Mouse (Mus musculus) heart, adult 2 months (tissue): ENCODE measurements around the gene 1810062G17Rik. TPM values are rescaled to one million over a fixed set of nuclear protein-coding genes. Genes with fewer than 3 reads are reported as not detected.

Experiments
- DNase-seq, 2 experiments: peaks; one replicate each; pipeline ENCODE4 v3.0.0; 2021
- H3K27ac ChIP-seq: fragments of 200-600 bp; 2 replicates; pipeline ENCODE4 v1.8.1; 2022
- H3K27me3 ChIP-seq: fragments of 200-500 bp; 2 replicates; pipeline ENCODE4 v1.6.1; 2012; ENCODE audit warnings: mild to moderate bottlenecking, low read length, inconsistent platforms, mixed read lengths; ENCODE audit not compliant: control insufficient read depth, insufficient read depth
- H3K36me3 ChIP-seq: fragments of 200-500 bp; 2 replicates; pipeline ENCODE4 v1.6.1; 2012; ENCODE audit warnings: low read length, inconsistent platforms; ENCODE audit not compliant: control insufficient read depth, insufficient read depth
- H3K4me1 ChIP-seq: fragments of 200-500 bp; 2 replicates; pipeline ENCODE4 v1.6.1; 2011; ENCODE audit warnings: low read length; ENCODE audit not compliant: control insufficient read depth, insufficient read depth
- H3K4me3 ChIP-seq: fragments of 200-600 bp; 2 replicates; pipeline ENCODE4 v1.8.1; 2022
- H3K79me2 ChIP-seq: fragments of 200-500 bp; replicated peaks from 2 replicates; pipeline ENCODE4 v1.6.1; 2012; ENCODE audit warnings: mild to moderate bottlenecking, inconsistent platforms, low read length, moderate library complexity, mixed read lengths; ENCODE audit not compliant: control insufficient read depth, insufficient read depth
- H3K9ac ChIP-seq: fragments of 200-500 bp; 2 replicates; pipeline ENCODE4 v1.6.1; 2012; ENCODE audit warnings: low read depth, mild to moderate bottlenecking, control low read depth, inconsistent platforms, low read length, mixed read lengths
- CTCF ChIP-seq: fragments of 200-600 bp; IDR thresholded peaks from 2 replicates; pipeline ENCODE4 v1.8.1; 2022; ENCODE audit warnings: antibody characterized with exemption, mild to moderate bottlenecking, moderate library complexity
- EP300 ChIP-seq: fragments of 200-500 bp; IDR thresholded peaks from 2 replicates; pipeline ENCODE4 v1.6.1; 2011; ENCODE audit warnings: low read depth, low read length, control low read depth; ENCODE audit not compliant: insufficient read depth
- POLR2A ChIP-seq: fragments of 200-500 bp; IDR thresholded peaks from 2 replicates; pipeline ENCODE4 v1.6.1; 2011; ENCODE audit warnings: mild to moderate bottlenecking, low read depth, low read length, control low read depth; ENCODE audit not compliant: insufficient read depth
- WGBS: fragments of 180-500 bp; shearing (Covaris S2); methylation state at CpG from one replicate; pipeline ENCODE4 v1.1.7; 2018; 5-methylcytosine and 5-hydroxymethylcytosine counted together
- intact Hi-C: fragments of 180-260 bp; cut with DNase I; formaldehyde crosslinking; loops from one replicate; pipeline ENCODE4 v1.15.1; 2025
- polyA plus RNA-seq: library from polyadenylated mRNA; depleted of rRNA; stranded (reverse); fragments of >200 nt; gene quantifications from 2 replicates; pipeline ENCODE4 v1.2.3, GENCODE M21; 2012
- total RNA-seq, 2 experiments: library from RNA; stranded (reverse); gene quantifications; 2 replicates each; pipeline ENCODE4 v1.2.3; 2021

The 1810062G17Rik gene
- total and polyA plus RNA-seq, 3 experiments = 0.96 TPM; not detected in 2

DNA sequence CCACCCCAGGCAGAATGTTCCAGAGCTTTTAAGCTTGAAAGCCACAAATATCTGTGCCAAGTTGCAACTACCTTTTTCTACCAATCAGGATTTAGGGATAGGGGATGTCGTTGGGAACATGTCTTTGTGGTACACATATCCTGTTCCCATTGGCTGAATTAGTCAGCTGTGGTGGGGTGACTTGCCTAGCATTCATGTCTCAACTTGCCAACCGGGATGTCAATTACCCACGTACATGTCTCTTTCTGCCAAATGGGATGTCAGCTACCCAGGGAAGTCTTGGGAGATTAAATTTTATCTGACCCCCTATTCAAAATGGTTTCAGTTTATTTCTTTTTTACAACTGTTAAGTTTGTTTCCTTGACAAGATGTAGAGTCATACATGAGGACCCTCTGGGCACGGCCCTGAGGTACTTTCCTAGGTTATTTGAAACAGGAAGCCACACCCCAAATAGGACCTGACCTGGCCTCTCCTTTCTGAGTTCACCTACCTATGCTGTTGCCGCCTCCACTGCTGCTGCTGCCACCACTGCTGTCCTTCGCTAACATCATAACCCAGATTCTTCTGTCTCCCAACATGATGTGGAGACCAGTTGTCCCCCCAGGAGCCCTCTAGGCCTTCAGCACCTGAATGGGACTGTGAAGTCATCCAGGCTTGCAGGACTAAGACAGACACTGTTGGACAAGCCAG is 13.3 kb downstream of the 1810062G17Rik start:
- intact Hi-C loops = no loop called here

GRCm38 (mm10) chr3:36489590-36489910 is 13.8 kb downstream of the 1810062G17Rik start:
- no peak for TF ChIP-seq POLR2A
- no peak for TF ChIP-seq EP300
- no peak for TF ChIP-seq CTCF
- H3K27ac ChIP-seq = no peak overlapping the region
- no peaks in the 10 kb centered on the region for H3K36me3 ChIP-seq
- DNase-seq = no peak
- no peaks in the 10 kb centered on the region for H3K4me1 ChIP-seq
- H3K9ac ChIP-seq = no peak overlapping the region
- intact Hi-C loops = no loop called here
- H3K79me2 ChIP-seq = no peaks in the 10 kb centered on the region
- H3K27me3 ChIP-seq = no peaks in the 10 kb centered on the region
- 100% methylated on average over 1 of the region's 1 CpGs for WGBS
- no peak overlapping the region for H3K4me3 ChIP-seq

More for the DNA sequence above, 13.3 kb downstream of the 1810062G17Rik start:
- Histone ChIP-seq H3K27ac (no peak overlapping the region), H3K4me1 (no peaks in the 10 kb centered on the region), H3K79me2 (no peaks in the 10 kb centered on the region), H3K4me3 (no peak overlapping the region), H3K9ac (no peak overlapping the region), H3K27me3 (no peaks in the 10 kb centered on the region), H3K36me3 (no peaks in the 10 kb centered on the region)
- no peak for DNase-seq
- TF ChIP-seq EP300 = no peak
- no peak for TF ChIP-seq POLR2A
- no peak for TF ChIP-seq CTCF
- WGBS = 86% methylated on average over 6 of the region's 6 CpGs

DNA sequence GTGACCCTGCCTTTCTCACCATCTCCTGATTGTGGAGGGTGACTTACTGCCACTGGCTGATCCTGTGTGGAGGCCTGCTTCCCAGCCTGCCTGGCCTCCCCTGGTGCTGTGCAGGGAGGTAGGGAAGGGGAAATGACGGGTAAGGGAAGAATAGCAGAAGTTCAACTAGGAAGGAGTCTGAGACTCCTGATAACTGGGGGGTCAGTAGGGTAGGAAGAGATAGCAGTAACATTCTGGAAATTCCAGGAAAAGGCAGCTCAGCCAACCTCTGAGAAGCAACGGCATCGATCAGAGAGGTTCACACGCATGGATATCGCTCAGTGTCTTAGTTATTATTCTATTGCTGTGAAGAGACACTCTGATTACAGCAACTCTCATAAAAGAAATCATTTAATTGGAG is 15.8 kb downstream of the 1810062G17Rik start:
- WGBS = 65% methylated on average over 5 of the region's 5 CpGs
- intact Hi-C loops = no loop called here
- Histone ChIP-seq H3K9ac (no peak overlapping the region), H3K27ac (no peak overlapping the region), H3K36me3 (no peaks in the 10 kb centered on the region), H3K27me3 (no peaks in the 10 kb centered on the region), H3K79me2 (no peaks in the 10 kb centered on the region), H3K4me1 (no peaks in the 10 kb centered on the region), H3K4me3 (no peak overlapping the region)
- no peak for DNase-seq
- TF ChIP-seq POLR2A (no peak), EP300 (no peak), CTCF (no peak)

DNA sequence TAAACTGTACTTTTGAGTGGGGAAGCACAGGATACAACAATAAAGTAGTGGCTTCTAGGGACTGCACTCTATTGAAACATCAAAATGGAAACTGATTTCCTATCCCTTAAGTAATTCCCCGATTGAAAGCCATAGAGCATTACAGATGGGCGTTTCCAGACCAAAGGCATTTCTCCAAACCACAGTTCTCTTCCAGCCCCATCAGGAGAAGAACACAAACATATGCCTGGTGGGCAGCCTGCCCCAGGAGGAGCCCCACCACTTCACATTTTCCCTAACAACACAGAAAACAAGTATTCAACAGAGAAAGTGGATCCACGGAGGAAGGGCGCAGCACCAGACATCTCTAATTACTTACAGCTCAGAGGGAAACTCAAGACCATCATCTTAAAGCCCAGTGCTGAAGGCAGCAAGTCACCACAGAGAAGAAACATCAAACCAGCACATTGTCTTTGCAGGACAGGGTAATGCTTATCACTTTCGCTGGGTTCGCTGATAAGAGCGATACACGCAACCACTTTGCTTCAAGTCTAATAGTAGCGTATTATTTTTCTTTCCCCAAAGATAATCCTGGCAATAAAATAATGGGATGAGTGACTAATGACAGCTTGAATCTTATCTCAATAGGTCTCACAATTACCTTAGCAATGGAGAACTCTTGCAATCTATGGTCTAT is 17.1 kb downstream of the 1810062G17Rik start:
- Histone ChIP-seq H3K27ac (no peak overlapping the region), H3K36me3 (no peaks in the 10 kb centered on the region), H3K9ac (no peak overlapping the region), H3K4me3 (no peak overlapping the region), H3K4me1 (peaks cover 1% of the 10 kb centered on the region; the same call in 1 of the 2 replicates), H3K27me3 (no peaks in the 10 kb centered on the region), H3K79me2 (no peaks in the 10 kb centered on the region)
- TF ChIP-seq CTCF = no peak
- no peak for TF ChIP-seq POLR2A
- no peak for TF ChIP-seq EP300
- intact Hi-C loops = no loop called here
- no peak for DNase-seq
- 66% methylated on average over 9 of the region's 9 CpGs for WGBS

DNA sequence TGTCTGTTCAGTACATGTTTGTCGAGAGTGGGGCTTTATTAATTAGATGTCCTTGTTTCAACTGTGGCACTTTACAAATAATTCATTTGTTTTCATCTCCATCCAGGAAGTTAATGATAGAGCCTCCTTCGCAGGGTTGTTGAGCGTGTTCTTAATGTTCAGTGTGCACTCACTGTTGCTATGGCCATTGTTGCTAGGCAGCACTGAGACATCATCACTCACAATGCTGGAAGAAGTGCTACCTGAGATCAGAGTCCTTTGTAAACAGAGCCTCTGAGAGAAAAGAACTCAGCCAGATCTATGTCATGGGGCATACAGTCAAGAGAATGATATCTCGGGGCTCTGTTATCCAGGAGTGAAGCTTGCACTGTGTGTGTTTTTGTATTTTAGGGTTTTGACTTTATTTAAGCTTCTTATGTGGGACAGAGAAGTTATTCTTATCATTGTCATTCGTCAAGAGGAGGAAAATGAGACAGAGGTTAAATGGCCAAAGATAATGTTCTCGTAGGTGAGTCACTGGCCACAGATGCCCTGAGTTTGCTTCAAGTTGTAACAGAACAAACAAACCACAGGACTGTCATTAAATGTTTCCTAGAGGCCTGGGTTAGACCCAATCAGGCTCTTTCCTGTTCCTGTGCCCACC is 18.0 kb downstream of the 1810062G17Rik start:
- Histone ChIP-seq H3K79me2 (no peaks in the 10 kb centered on the region), H3K4me3 (no peak overlapping the region), H3K4me1 (peaks cover 1% of the 10 kb centered on the region; the same call in 1 of the 2 replicates), H3K9ac (no peak overlapping the region), H3K27me3 (no peaks in the 10 kb centered on the region), H3K27ac (no peak overlapping the region), H3K36me3 (no peaks in the 10 kb centered on the region)
- intact Hi-C loops = no loop called here
- no peak for DNase-seq
- WGBS = 68% methylated on average over 6 of the region's 6 CpGs
- no peak for TF ChIP-seq POLR2A
- TF ChIP-seq EP300 = no peak
- no peak for TF ChIP-seq CTCF

DNA sequence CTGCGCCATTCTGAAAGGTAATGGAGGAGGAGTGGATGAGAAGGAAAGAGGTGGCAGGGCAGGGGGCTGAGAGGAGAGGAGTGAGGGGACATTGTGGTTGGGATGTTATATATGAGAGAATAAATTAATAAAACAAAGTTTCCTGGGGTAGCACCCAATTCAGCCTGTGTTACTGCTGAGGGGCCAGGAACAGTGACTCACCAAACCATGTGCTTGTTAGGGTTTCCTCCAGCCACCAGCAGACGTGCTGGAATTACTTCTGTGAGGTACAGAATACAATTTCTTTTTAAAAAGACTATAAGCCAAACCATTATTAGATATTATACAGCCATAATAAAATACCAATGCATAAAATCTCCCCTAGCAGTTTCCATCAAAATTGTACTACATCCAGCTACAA is 18.9 kb downstream of the 1810062G17Rik start:
- TF ChIP-seq POLR2A = no peak
- TF ChIP-seq EP300 = no peak
- no peak for TF ChIP-seq CTCF
- WGBS = 69% methylated on average over 2 of the region's 2 CpGs

More for the DNA sequence above, 18.9 kb downstream of the 1810062G17Rik start:
- no peak for DNase-seq
- Histone ChIP-seq H3K4me3 (no peak overlapping the region), H3K9ac (no peak overlapping the region), H3K27me3 (no peaks in the 10 kb centered on the region), H3K79me2 (no peaks in the 10 kb centered on the region), H3K27ac (no peak overlapping the region), H3K4me1 (peaks cover 1% of the 10 kb centered on the region; the same call in 1 of the 2 replicates), H3K36me3 (no peaks in the 10 kb centered on the region)
- intact Hi-C loops = loop anchor here (1.0 kb wide), 4 partner anchors 18 to 313 kb away; no protein-coding TSS in a partner anchor
